14 mouse cellular contexts compared by ENCODE assay signal in the genomic region with DNA sequence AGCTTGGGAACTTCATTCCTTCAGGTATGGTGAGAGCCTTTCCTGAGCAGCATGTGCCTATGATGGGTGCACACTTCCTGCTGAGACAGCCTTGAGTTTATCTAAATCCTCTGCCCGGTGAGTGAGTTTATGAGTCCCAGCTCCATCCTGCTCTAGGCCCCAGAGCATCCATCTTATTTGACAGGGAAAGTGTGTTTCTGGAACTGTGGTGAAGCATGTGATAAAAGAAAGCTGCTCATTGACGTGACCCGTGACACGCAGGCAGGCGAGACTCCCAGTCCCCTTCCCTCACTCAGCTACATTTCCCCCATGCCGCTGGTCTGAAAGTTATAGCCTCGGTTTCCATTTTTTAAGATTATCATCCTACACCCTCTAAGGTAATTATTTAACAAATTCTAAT.
"Had no signal": no experiment of that assay in that cellular context is flagged by ENCODE, and none has a peak within 500 bp of the region (broad histone marks: within the 10 kb centered on the region; RNA-seq: fewer than 3 reads in every experiment).

No protein-coding gene starts in this region.

- H3K27me3 ChIP-seq: limb, embryonic 12.5 days; liver, embryonic 13.5 days; lung, embryonic 15.5 days; midbrain, embryonic 15.5 days; neural tube, embryonic 12.5 days had no signal

- DNase-seq: kidney, adult 18-20 months; kidney, postnatal 36 days; liver; liver, embryonic 13.5 days; liver, postnatal 0 days; right cerebral cortex, postnatal 14 days; thymus, adult 2 months; thymus, postnatal 25 days had no signal

- H3K9me3 ChIP-seq: limb, embryonic 12.5 days; liver, embryonic 13.5 days; lung, embryonic 15.5 days; midbrain, embryonic 15.5 days; neural tube, embryonic 12.5 days had no signal

- H3K4me3 ChIP-seq: layer of hippocampus, adult 2 months; limb, embryonic 12.5 days; liver, embryonic 13.5 days; lung, embryonic 15.5 days; midbrain, embryonic 15.5 days; neural tube, embryonic 12.5 days had no signal

- H3K9ac ChIP-seq: limb, embryonic 12.5 days; liver, embryonic 13.5 days; liver, postnatal 0 days; lung, embryonic 15.5 days; midbrain, embryonic 15.5 days; neural tube, embryonic 12.5 days had no signal

- ATAC-seq: liver, postnatal 0 days; midbrain, embryonic 15.5 days had no signal

- H3K4me2 ChIP-seq: limb, embryonic 12.5 days; liver, embryonic 13.5 days; lung, embryonic 15.5 days; midbrain, embryonic 11.5 days; midbrain, embryonic 15.5 days; neural tube, embryonic 12.5 days had no signal

- H3K27ac ChIP-seq: layer of hippocampus, adult 2 months; limb, embryonic 12.5 days; liver, embryonic 13.5 days; lung, embryonic 15.5 days; midbrain, embryonic 15.5 days; neural tube, embryonic 12.5 days had no signal
